Mouse (Mus musculus) limb, embryonic 14.5 days (tissue): ENCODE results near the gene Gm8126. TPM values are rescaled to one million over a fixed set of nuclear protein-coding genes. Genes with fewer than 3 reads are reported as not detected.
"Not testable (repeated sequence)": the region's sequence is repeated elsewhere in the genome, so short reads cannot be mapped to it uniquely, and the experiment has no call there.

Experiments used
- ATAC-seq: fragments of 200-750 bp; cut with Nextera tagmentation; 2 replicates; pipeline ENCODE4 v1.8.0; 2017; ENCODE audit warnings: low read depth, moderate number of reproducible peaks, moderate TSS enrichment; ENCODE audit not compliant: low FRiP score
- DNase-seq: peaks from one replicate; pipeline ENCODE4 v3.0.0-alpha.2; 2015; ENCODE audit warnings: low spot score
- H3K27ac ChIP-seq: fragments of 300-500 bp; sonication (generic); replicated peaks from 2 replicates; pipeline ENCODE4 v1.5.1; 2014; ENCODE audit warnings: low read depth, mild to moderate bottlenecking, low read length, moderate library complexity, mixed read lengths
- H3K27me3 ChIP-seq: fragments of 300-500 bp; sonication (generic); 2 replicates; pipeline ENCODE4 v1.6.1; 2014; ENCODE audit warnings: low read length, mixed read lengths; ENCODE audit not compliant: control insufficient read depth, insufficient read depth
- H3K36me3 ChIP-seq: fragments of 300-500 bp; sonication (generic); 2 replicates; pipeline ENCODE4 v1.6.1; 2014; ENCODE audit warnings: mild to moderate bottlenecking, low read length, moderate library complexity, mixed read lengths; ENCODE audit not compliant: control insufficient read depth, insufficient read depth
- H3K4me1 ChIP-seq: fragments of 300-500 bp; sonication (generic); 2 replicates; pipeline ENCODE4 v1.6.1; 2014; ENCODE audit warnings: antibody characterized with exemption, low read length, mixed read lengths; ENCODE audit not compliant: control insufficient read depth, insufficient read depth
- H3K4me2 ChIP-seq: fragments of 300-500 bp; sonication (generic); replicated peaks from 2 replicates; pipeline ENCODE4 v1.6.1; 2014; ENCODE audit warnings: low read depth, mild to moderate bottlenecking, low read length, moderate library complexity; ENCODE audit not compliant: severe bottlenecking
- H3K4me3 ChIP-seq: fragments of 300-500 bp; sonication (generic); replicated peaks from 2 replicates; pipeline ENCODE4 v1.5.1; 2014; ENCODE audit warnings: low read length
- H3K9ac ChIP-seq: fragments of 300-500 bp; sonication (generic); 2 replicates; pipeline ENCODE4 v1.6.1; 2014; ENCODE audit warnings: mild to moderate bottlenecking, low read depth, low read length, moderate library complexity; ENCODE audit not compliant: severe bottlenecking
- H3K9me3 ChIP-seq: fragments of 300-500 bp; sonication (generic); 2 replicates; pipeline ENCODE4 v1.6.1; 2016; ENCODE audit warnings: low read length; ENCODE audit not compliant: control insufficient read depth
- WGBS: fragments of 180-500 bp; shearing (Covaris S2); extraction: QIAGEN DNeasy Blood & Tissue Kit; methylation state at CpG from one replicate; pipeline ENCODE4 v1.1.7; 2014; 5-methylcytosine and 5-hydroxymethylcytosine counted together
- polyA plus RNA-seq, 2 experiments: library from polyadenylated mRNA; depleted of rRNA in 1 of 2; stranded (reverse) in 1 of 2; unstranded in 1 of 2; fragments of >200 nt; fragmentation: Nextera tagmentation in 1 of 2; extraction: Ambion mirVana in 1 of 2; gene quantifications; 2 replicates each; pipeline versions ENCODE4 v1.2.1 to v1.2.3; 2012 to 2014

Gene Gm8126
- polyA plus RNA-seq, 2 experiments = not detected

- H3K4me2 ChIP-seq, H3K4me3 ChIP-seq, H3K27me3 ChIP-seq, H3K36me3 ChIP-seq, H3K27ac ChIP-seq, ATAC-seq, H3K9me3 ChIP-seq, H3K9ac ChIP-seq, H3K4me1 ChIP-seq, DNase-seq: not testable (repeated sequence)
- 84% methylated on average over 3 of the region's 3 CpGs for WGBS
Measured at GRCm38 (mm10) chr14:43269211-43269610, 10.8 kb downstream of the Gm8126 start.

GRCm38 (mm10) chr14:43273161-43273560 lies 14.7 kb downstream of the Gm8126 start:
- H3K36me3 ChIP-seq, DNase-seq, H3K9me3 ChIP-seq, H3K4me3 ChIP-seq, H3K4me2 ChIP-seq, ATAC-seq, H3K27ac ChIP-seq, H3K27me3 ChIP-seq, H3K9ac ChIP-seq, H3K4me1 ChIP-seq: not testable (repeated sequence)
- 75% methylated on average over 1 of the region's 1 CpGs for WGBS

- not testable (repeated sequence) for H3K27me3 ChIP-seq, H3K4me3 ChIP-seq, ATAC-seq, DNase-seq, H3K27ac ChIP-seq, H3K9me3 ChIP-seq, H3K36me3 ChIP-seq, H3K4me1 ChIP-seq, H3K4me2 ChIP-seq, H3K9ac ChIP-seq
- 82% methylated on average over 8 of the region's 8 CpGs for WGBS
Measured at GRCm38 (mm10) chr14:43274986-43275511, 16.6 kb downstream of the Gm8126 start, which contains the start of gene Gm9732. TSS of gene Gm9732 (plus strand) at chr14:43275036.

GRCm38 (mm10) chr14:43275752-43276151 lies 17.3 kb downstream of the Gm8126 start:
- not testable (repeated sequence) for DNase-seq, ATAC-seq, H3K27me3 ChIP-seq, H3K36me3 ChIP-seq, H3K9ac ChIP-seq, H3K4me1 ChIP-seq, H3K9me3 ChIP-seq, H3K4me3 ChIP-seq, H3K4me2 ChIP-seq, H3K27ac ChIP-seq
- WGBS = 85% methylated on average over 1 of the region's 1 CpGs

GRCm38 (mm10) chr14:43277468-43277867 lies 19.0 kb downstream of the Gm8126 start:
- 59% methylated on average over 2 of the region's 2 CpGs for WGBS
- not testable (repeated sequence) for H3K4me3 ChIP-seq, H3K9ac ChIP-seq, H3K4me1 ChIP-seq, H3K27me3 ChIP-seq, H3K27ac ChIP-seq, H3K36me3 ChIP-seq, DNase-seq, H3K4me2 ChIP-seq, ATAC-seq, H3K9me3 ChIP-seq

DNA sequence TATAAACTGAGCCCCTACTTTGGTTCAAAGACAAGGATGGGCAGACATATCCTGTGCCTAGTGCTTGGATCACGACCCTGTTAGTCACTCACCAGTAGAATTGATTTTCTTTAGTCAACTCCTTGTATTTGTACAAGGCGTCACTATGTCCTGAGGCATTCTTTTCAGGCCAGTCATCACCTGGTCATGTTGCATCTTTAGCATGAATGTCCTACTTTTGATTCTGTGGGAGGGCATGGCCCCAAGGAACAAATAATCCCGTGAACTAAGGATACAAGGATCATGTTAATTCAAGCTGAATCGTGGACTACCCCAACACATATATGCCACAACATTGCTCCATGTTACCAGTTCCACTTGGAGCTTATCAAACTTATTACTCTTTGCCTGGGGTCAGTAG lies 19.7 kb downstream of the Gm8126 start:
- not testable (repeated sequence) for H3K27me3 ChIP-seq, DNase-seq, H3K4me2 ChIP-seq, H3K4me3 ChIP-seq, H3K9ac ChIP-seq, H3K9me3 ChIP-seq, H3K36me3 ChIP-seq, H3K4me1 ChIP-seq, ATAC-seq, H3K27ac ChIP-seq
- WGBS = 54% methylated on average over 4 of the region's 4 CpGs

DNA sequence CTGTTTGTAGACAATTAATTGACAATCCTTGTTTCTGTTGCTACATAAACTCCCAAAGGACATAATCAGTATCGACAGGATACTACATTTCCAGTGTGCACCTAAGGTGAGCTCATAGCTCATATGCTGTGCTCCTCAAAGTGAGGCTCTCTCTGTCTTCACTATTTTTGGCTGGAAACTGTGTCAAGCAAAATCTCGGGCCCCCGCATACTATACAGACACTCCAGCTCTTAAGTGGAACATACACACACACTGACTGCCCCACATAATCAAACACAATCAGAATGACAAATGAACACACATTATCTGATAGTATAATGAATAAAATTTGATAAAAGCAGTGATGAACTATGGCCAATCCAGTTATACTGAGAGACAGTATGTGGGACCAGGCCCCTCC lies 20.2 kb downstream of the Gm8126 start:
- H3K27ac ChIP-seq, H3K4me3 ChIP-seq, H3K9me3 ChIP-seq, H3K4me2 ChIP-seq, H3K27me3 ChIP-seq, H3K9ac ChIP-seq, H3K4me1 ChIP-seq, ATAC-seq, DNase-seq, H3K36me3 ChIP-seq: not testable (repeated sequence)
- WGBS = 89% methylated on average over 3 of the region's 3 CpGs

- H3K36me3 ChIP-seq, H3K9me3 ChIP-seq, ATAC-seq, DNase-seq, H3K4me3 ChIP-seq, H3K27ac ChIP-seq, H3K4me2 ChIP-seq, H3K27me3 ChIP-seq, H3K4me1 ChIP-seq, H3K9ac ChIP-seq: not testable (repeated sequence)
- WGBS = 73% methylated on average over 3 of the region's 3 CpGs
Measured at GRCm38 (mm10) chr14:43293503-43293902, 35.1 kb downstream of the Gm8126 start, which contains the start of gene Gm8127. TSS of gene Gm8127 (minus strand) at chr14:43293832.
